Mouse (Mus musculus): ENCODE results near the gene Cinp.

GRCm38 (mm10) chr12:110857196-110857595 is 31.7 kb downstream of the Cinp start:
- TF ChIP-seq CTCF (IDR thresholded peaks at IDR 0.05; ENCODE audit: control insufficient read depth, insufficient read depth, insufficient read length) = no peak
- TF ChIP-seq MAX (IDR thresholded peaks at IDR 0.05) = no peak
- TF ChIP-seq USF1 (IDR thresholded peaks at IDR 0.05; ENCODE audit: low read depth) = no peak
- TF ChIP-seq MYOG (IDR thresholded peaks at IDR 0.05; ENCODE audit: control insufficient read depth, extremely low read depth, insufficient read length) = no peak
- no peak for TF ChIP-seq MYOD1 (IDR thresholded peaks at IDR 0.05; ENCODE audit: control insufficient read depth, insufficient read length, low read depth)
- no peak for TF ChIP-seq CEBPB (IDR thresholded peaks at IDR 0.05; ENCODE audit: low read depth)
- no peak for TF ChIP-seq FOSL1 (IDR thresholded peaks at IDR 0.05; ENCODE audit: insufficient read depth, low read length, poor library complexity, severe bottlenecking)
